Mouse (Mus musculus) midbrain, embryonic 16.5 days (tissue): ENCODE data around the gene Cma1. TPM values are rescaled to one million over a fixed set of nuclear protein-coding genes. Genes with fewer than 3 reads are reported as not detected.

ENCODE experiments used
- ATAC-seq: fragments of 200-750 bp; cut with Nextera tagmentation; 2 replicates; pipeline ENCODE4 v1.8.0; 2017; ENCODE audit warnings: moderate TSS enrichment
- H3K27ac ChIP-seq: fragments of 300-500 bp; sonication (generic); 2 replicates; pipeline ENCODE4 v1.5.1; 2014; ENCODE audit warnings: mild to moderate bottlenecking, low read length, mixed read lengths
- H3K27me3 ChIP-seq: fragments of 300-500 bp; sonication (generic); 2 replicates; pipeline ENCODE4 v1.6.1; 2014; ENCODE audit warnings: low read depth, low read length, mixed read lengths; ENCODE audit not compliant: control insufficient read depth, insufficient read depth
- H3K36me3 ChIP-seq: fragments of 300-500 bp; sonication (generic); 2 replicates; pipeline ENCODE4 v1.6.1; 2014; ENCODE audit warnings: mild to moderate bottlenecking, low read length, moderate library complexity, mixed read lengths; ENCODE audit not compliant: control insufficient read depth, insufficient read depth
- H3K4me1 ChIP-seq: fragments of 300-500 bp; sonication (generic); 2 replicates; pipeline ENCODE4 v1.6.1; 2014; ENCODE audit warnings: mild to moderate bottlenecking, low read length, mixed read lengths; ENCODE audit not compliant: control insufficient read depth, insufficient read depth
- H3K4me2 ChIP-seq: fragments of 300-500 bp; sonication (generic); 2 replicates; pipeline ENCODE4 v1.6.1; 2014; ENCODE audit warnings: mild to moderate bottlenecking, low read length, mixed read lengths
- H3K4me3 ChIP-seq: fragments of 300-500 bp; sonication (generic); 2 replicates; pipeline ENCODE4 v1.5.1; 2014; ENCODE audit warnings: low read depth, mild to moderate bottlenecking, low read length, moderate library complexity, mixed read lengths
- H3K9ac ChIP-seq: fragments of 300-500 bp; sonication (generic); 2 replicates; pipeline ENCODE4 v1.6.1; 2014; ENCODE audit warnings: low read depth, low read length, mixed read lengths
- H3K9me3 ChIP-seq: fragments of 300-500 bp; sonication (generic); replicated peaks from 2 replicates; pipeline ENCODE4 v1.6.1; 2014; ENCODE audit warnings: mild to moderate bottlenecking, low read length, mixed read lengths; ENCODE audit not compliant: control insufficient read depth, poor library complexity, severe bottlenecking
- WGBS: fragments of 180-500 bp; shearing (Covaris S2); extraction: QIAGEN DNeasy Blood & Tissue Kit; methylation state at CpG from one replicate; pipeline ENCODE4 v1.1.7; 2014; 5-methylcytosine and 5-hydroxymethylcytosine counted together
- polyA plus RNA-seq: library from polyadenylated mRNA; unstranded; fragments of >200 nt; fragmentation: Nextera tagmentation; extraction: Ambion mirVana; gene quantifications from 2 replicates; pipeline ENCODE4 v1.2.1, GENCODE M21; 2015

The Cma1 gene
- polyA plus RNA-seq, 1 experiment from 2014 or later, result 0.29 TPM

- H3K4me2 ChIP-seq, result no peak overlapping the region
- H3K4me3 ChIP-seq, result no peak overlapping the region
- ATAC-seq, result no peak
- H3K9me3 ChIP-seq, result peaks cover 3% of the 10 kb centered on the region; the same call in 1 of the 2 replicates
- no peaks in the 10 kb centered on the region for H3K36me3 ChIP-seq
- no peak overlapping the region for H3K9ac ChIP-seq
- H3K27me3 ChIP-seq, result no peaks in the 10 kb centered on the region
- H3K27ac ChIP-seq, result no peak overlapping the region
- WGBS, result 85% methylated on average over 12 of the region's 12 CpGs
- no peaks in the 10 kb centered on the region for H3K4me1 ChIP-seq
These were observed 15.0 kb downstream of the Cma1 start for GRCm38 (mm10) chr14:55929263-55929997.

GRCm38 (mm10) chr14:55926847-55927246 is 17.6 kb downstream of the Cma1 start:
- H3K27me3 ChIP-seq, result no peaks in the 10 kb centered on the region
- no peak overlapping the region for H3K27ac ChIP-seq
- ATAC-seq, result no peak
- peaks cover 3% of the 10 kb centered on the region; the same call in 1 of the 2 replicates for H3K9me3 ChIP-seq
- WGBS, result 89% methylated on average over 4 of the region's 4 CpGs
- no peak overlapping the region for H3K4me2 ChIP-seq
- H3K9ac ChIP-seq, result no peak overlapping the region
- H3K4me3 ChIP-seq, result no peak overlapping the region
- H3K36me3 ChIP-seq, result no peaks in the 10 kb centered on the region
- H3K4me1 ChIP-seq, result no peaks in the 10 kb centered on the region

- 86% methylated on average over 7 of the region's 7 CpGs for WGBS
- H3K4me2 ChIP-seq, result no peak overlapping the region
- no peak for ATAC-seq
These were observed 21.8 kb downstream of the Cma1 start for GRCm38 (mm10) chr14:55922475-55923232.

GRCm38 (mm10) chr14:55918240-55919082 is 26.0 kb downstream of the Cma1 start:
- peak overlapping the region; percentile 56 for H3K9ac ChIP-seq
- H3K9me3 ChIP-seq, result no peaks in the 10 kb centered on the region
- no peaks in the 10 kb centered on the region for H3K36me3 ChIP-seq
- H3K27ac ChIP-seq, result peak overlapping the region; percentile 33; the same call in 1 of the 2 replicates
- peak; percentile 91 for ATAC-seq
- 40% methylated on average over 14 of the region's 14 CpGs for WGBS
- H3K4me3 ChIP-seq, result no peak overlapping the region
- H3K27me3 ChIP-seq, result no peaks in the 10 kb centered on the region
- peak overlapping the region; percentile 45; the same call in 1 of the 2 replicates for H3K4me2 ChIP-seq
- H3K4me1 ChIP-seq, result 0 out of 2 replicates have a peak, but pooled peaks cover 3% of the 10 kb centered on the region

More at GRCm38 (mm10) chr14:55922475-55923232, 21.8 kb downstream of the Cma1 start:
- no peaks in the 10 kb centered on the region for H3K36me3 ChIP-seq
- H3K9me3 ChIP-seq, result no peaks in the 10 kb centered on the region
- H3K4me1 ChIP-seq, result 0 out of 2 replicates have a peak, but pooled peaks cover 3% of the 10 kb centered on the region
- H3K4me3 ChIP-seq, result no peak overlapping the region
- no peaks in the 10 kb centered on the region for H3K27me3 ChIP-seq
- no peak overlapping the region for H3K9ac ChIP-seq
- no peak overlapping the region for H3K27ac ChIP-seq

- Histone ChIP-seq H3K4me2 (no peak overlapping the region), H3K36me3 (no peaks in the 10 kb centered on the region), H3K27ac (no peak overlapping the region), H3K9me3 (no peaks in the 10 kb centered on the region), H3K27me3 (no peaks in the 10 kb centered on the region), H3K9ac (no peak overlapping the region), H3K4me1 (no peaks in the 10 kb centered on the region), H3K4me3 (no peak overlapping the region)
- ATAC-seq, result no peak
- 55% methylated on average over 4 of the region's 4 CpGs for WGBS
These were observed 31.1 kb downstream of the Cma1 start for GRCm38 (mm10) chr14:55913406-55913805.

GRCm38 (mm10) chr14:55905518-55905917 is 39.0 kb downstream of the Cma1 start:
- H3K4me1 ChIP-seq, result peaks cover 7% of the 10 kb centered on the region
- no peaks in the 10 kb centered on the region for H3K36me3 ChIP-seq
- ATAC-seq, result no peak
- H3K27me3 ChIP-seq, result no peaks in the 10 kb centered on the region
- H3K9ac ChIP-seq, result no peak overlapping the region
- no peak overlapping the region for H3K4me2 ChIP-seq
- no peak overlapping the region for H3K4me3 ChIP-seq
- H3K9me3 ChIP-seq, result no peaks in the 10 kb centered on the region
- no peak overlapping the region for H3K27ac ChIP-seq
- 17% methylated on average over 1 of the region's 1 CpGs for WGBS

- H3K4me3 ChIP-seq, result peak overlapping the region; percentile 66
- WGBS, result 7% methylated on average over 12 of the region's 12 CpGs
- peak overlapping the region; percentile 75 for H3K27ac ChIP-seq
- no peak; the same call in none of the 2 replicates for ATAC-seq
- H3K9me3 ChIP-seq, result no peaks in the 10 kb centered on the region
- peak overlapping the region; percentile 92 for H3K4me2 ChIP-seq
- H3K36me3 ChIP-seq, result peaks cover 22% of the 10 kb centered on the region
- peaks cover 19% of the 10 kb centered on the region for H3K4me1 ChIP-seq
- H3K9ac ChIP-seq, result peak overlapping the region; percentile 76
- H3K27me3 ChIP-seq, result no peaks in the 10 kb centered on the region
These were observed 44.1 kb downstream of the Cma1 start for GRCm38 (mm10) chr14:55900414-55900755.

GRCm38 (mm10) chr14:55899701-55900413 is 44.6 kb downstream of the Cma1 start, which contains the start of gene Sdr39u1:
TSS of gene Sdr39u1 (minus strand) at chr14:55900293.
- H3K9ac ChIP-seq, result peak within 1 kb of the TSS; percentile 91
- 3% methylated on average over 39 of the region's 39 CpGs for WGBS
- peak within 1 kb of the TSS; percentile 75 for H3K27ac ChIP-seq
- H3K4me1 ChIP-seq, result peaks cover 19% of the 10 kb centered on the region
- peak within 1 kb of the TSS; percentile 66 for H3K4me3 ChIP-seq
- H3K36me3 ChIP-seq, result peaks cover 24% of the 10 kb centered on the region
- peak; percentile 98 for ATAC-seq
- no peaks in the 10 kb centered on the region for H3K27me3 ChIP-seq
- H3K9me3 ChIP-seq, result no peaks in the 10 kb centered on the region
- peak within 1 kb of the TSS; percentile 92 for H3K4me2 ChIP-seq
